Mouse (Mus musculus): ENCODE measurements around the gene Tmem59l. TPM values are rescaled to one million over a fixed set of nuclear protein-coding genes. Genes with fewer than 3 reads are reported as not detected.
A peak's percentile ranks its signal among the peaks of the same experiment; 100 is the strongest.

Tmem59l gene
- polyA plus RNA-seq (2012; ENCODE audit: insufficient read depth, insufficient read length, missing spikeins) = not detected in 2 replicates

- H3K4me3 ChIP-seq (ENCODE audit: insufficient read depth, low read length) = peak within 1 kb of the TSS; percentile 29; the same call in 1 of the 2 replicates
- H3K4me1 ChIP-seq (ENCODE audit: control insufficient read depth, insufficient read depth, low read length) = no peaks in the 10 kb centered on the region; the same call in 1 of the 2 replicates
- H3K27ac ChIP-seq (ENCODE audit: insufficient read depth, low read depth, low read length) = no peak within 1 kb of the TSS
- no peak for TF ChIP-seq CTCF (IDR thresholded peaks at IDR 0.05; ENCODE audit: low read depth, low read length)
- TF ChIP-seq POLR2A (IDR thresholded peaks at IDR 0.05; ENCODE audit: borderline replicate concordance, low read depth, low read length) = no peak
Measured at GRCm38 (mm10) chr8:70486941-70487520, at the start of gene Tmem59l. TSS of gene Tmem59l (minus strand) at chr8:70487358.

DNA sequence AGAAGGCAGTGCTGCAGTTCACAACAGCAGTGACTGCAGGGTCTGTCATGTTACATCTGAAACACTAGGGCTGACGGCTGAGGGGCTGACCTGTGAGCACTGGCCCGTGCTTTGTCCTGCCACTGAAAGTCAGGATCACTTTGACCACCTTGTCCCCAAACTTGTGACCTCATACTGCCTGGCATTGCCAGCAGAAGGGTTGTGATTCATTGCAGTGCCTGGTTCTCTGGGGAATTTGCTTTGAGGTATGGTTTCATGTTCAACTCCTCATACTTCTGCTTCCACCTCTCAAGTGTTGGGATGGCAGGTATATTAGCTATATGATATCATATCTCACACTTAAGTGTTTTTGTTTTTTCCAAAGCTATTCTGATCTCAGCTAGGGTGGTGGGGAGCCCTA is 48.5 kb upstream of the Tmem59l start:
- Histone ChIP-seq H3K4me3 (ENCODE audit: insufficient read depth, low read length) (no peak overlapping the region), H3K27ac (ENCODE audit: insufficient read depth, low read depth, low read length) (no peak overlapping the region), H3K4me1 (ENCODE audit: control insufficient read depth, insufficient read depth, low read length) (peaks cover 7% of the 10 kb centered on the region)
- TF ChIP-seq POLR2A (IDR thresholded peaks at IDR 0.05; ENCODE audit: borderline replicate concordance, low read depth, low read length) = no peak

DNA sequence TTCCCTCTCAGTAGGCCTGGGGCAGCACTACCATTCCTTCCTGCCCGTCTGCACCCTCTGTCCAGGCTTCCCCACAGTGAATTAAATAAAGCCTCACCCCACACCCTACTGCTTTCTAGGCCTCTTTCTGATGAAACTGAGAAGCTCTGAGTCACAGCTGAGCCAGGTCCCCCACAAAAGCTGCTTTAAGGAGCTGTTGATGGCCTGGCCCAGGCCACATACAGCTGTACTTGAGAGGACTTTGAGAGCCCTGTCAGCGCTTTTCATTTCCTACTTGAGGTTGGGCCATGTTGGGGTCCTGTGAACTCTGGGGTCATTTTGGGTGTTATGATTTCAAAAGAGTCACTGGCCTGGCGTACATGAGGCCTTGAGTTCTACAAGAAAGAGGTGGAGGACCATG is 48.1 kb upstream of the Tmem59l start:
- TF ChIP-seq POLR2A (IDR thresholded peaks at IDR 0.05; ENCODE audit: borderline replicate concordance, low read depth, low read length) (no peak), CTCF (IDR thresholded peaks at IDR 0.05; ENCODE audit: low read depth, low read length) (no peak)
- Histone ChIP-seq H3K4me3 (ENCODE audit: insufficient read depth, low read length) (no peak overlapping the region), H3K27ac (ENCODE audit: insufficient read depth, low read depth, low read length) (no peak overlapping the region), H3K4me1 (ENCODE audit: control insufficient read depth, insufficient read depth, low read length) (peaks cover 7% of the 10 kb centered on the region)

DNA sequence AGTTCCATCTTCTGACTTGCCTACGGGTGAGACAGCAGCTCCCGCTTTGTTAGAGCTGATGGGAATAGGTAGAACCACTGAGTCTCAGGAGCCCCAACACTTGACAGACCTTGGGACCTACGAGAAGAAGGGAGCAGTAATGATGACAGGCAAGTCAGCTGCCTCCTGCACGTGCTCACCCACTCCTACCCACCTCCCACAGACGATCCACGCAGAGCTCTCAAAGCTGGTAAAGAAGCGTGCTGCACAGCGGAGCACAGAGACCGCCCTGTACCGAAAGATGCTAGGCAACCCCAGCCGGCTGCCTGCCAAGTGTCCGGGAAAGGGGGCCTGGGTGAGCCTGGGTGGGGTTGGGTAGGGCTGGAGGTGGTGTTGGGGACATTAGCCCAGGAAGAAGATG is 47.1 kb upstream of the Tmem59l start:
- Histone ChIP-seq H3K4me1 (ENCODE audit: control insufficient read depth, insufficient read depth, low read length) (peaks cover 14% of the 10 kb centered on the region), H3K27ac (ENCODE audit: insufficient read depth, low read depth, low read length) (no peak overlapping the region), H3K4me3 (ENCODE audit: insufficient read depth, low read length) (no peak overlapping the region)
- TF ChIP-seq CTCF (IDR thresholded peaks at IDR 0.05; ENCODE audit: low read depth, low read length) (no peak), POLR2A (IDR thresholded peaks at IDR 0.05; ENCODE audit: borderline replicate concordance, low read depth, low read length) (no peak)

DNA sequence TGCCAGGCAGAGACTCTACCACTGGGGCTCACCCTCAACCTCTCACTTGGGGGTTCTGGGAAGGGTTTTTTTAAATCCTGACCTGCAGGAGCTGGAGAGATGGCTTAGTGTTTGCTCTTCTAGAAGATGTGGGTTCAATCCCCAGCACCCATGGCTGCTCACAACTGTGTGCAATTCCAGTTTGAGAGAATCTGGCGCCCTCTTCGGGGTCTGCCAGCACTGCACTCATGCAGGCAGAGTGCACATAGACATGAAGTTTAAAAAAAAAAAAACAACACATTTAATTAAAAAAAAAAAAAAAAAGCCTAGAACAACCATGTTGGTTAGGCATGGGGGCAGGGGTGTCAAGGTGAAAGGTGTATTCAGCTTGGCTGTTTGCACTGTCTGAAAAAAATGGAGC is 43.2 kb upstream of the Tmem59l start:
- no peak overlapping the region for H3K27ac ChIP-seq (ENCODE audit: insufficient read depth, low read depth, low read length)

GRCm38 (mm10) chr8:70529741-70530161 is 42.6 kb upstream of the Tmem59l start:
- no peak for TF ChIP-seq POLR2A (IDR thresholded peaks at IDR 0.05; ENCODE audit: borderline replicate concordance, low read depth, low read length)
- no peak for TF ChIP-seq CTCF (IDR thresholded peaks at IDR 0.05; ENCODE audit: low read depth, low read length)
- Histone ChIP-seq H3K4me1 (ENCODE audit: control insufficient read depth, insufficient read depth, low read length) (peaks cover 16% of the 10 kb centered on the region), H3K27ac (ENCODE audit: insufficient read depth, low read depth, low read length) (peak overlapping the region; percentile 40), H3K4me3 (ENCODE audit: insufficient read depth, low read length) (peak overlapping the region; percentile 73)

More for the DNA sequence above, 43.2 kb upstream of the Tmem59l start:
- TF ChIP-seq POLR2A (IDR thresholded peaks at IDR 0.05; ENCODE audit: borderline replicate concordance, low read depth, low read length) (no peak), CTCF (IDR thresholded peaks at IDR 0.05; ENCODE audit: low read depth, low read length) (no peak; the same call in 1 of the 2 replicates)
- Histone ChIP-seq H3K4me3 (ENCODE audit: insufficient read depth, low read length) (no peak overlapping the region), H3K4me1 (ENCODE audit: control insufficient read depth, insufficient read depth, low read length) (peaks cover 16% of the 10 kb centered on the region)

GRCm38 (mm10) chr8:70529299-70529698 is 42.1 kb upstream of the Tmem59l start:
- Histone ChIP-seq H3K27ac (ENCODE audit: insufficient read depth, low read depth, low read length) (peak overlapping the region; percentile 44), H3K4me1 (ENCODE audit: control insufficient read depth, insufficient read depth, low read length) (peaks cover 16% of the 10 kb centered on the region), H3K4me3 (ENCODE audit: insufficient read depth, low read length) (peak overlapping the region; percentile 73)
- TF ChIP-seq POLR2A (IDR thresholded peaks at IDR 0.05; ENCODE audit: borderline replicate concordance, low read depth, low read length) (no peak), CTCF (IDR thresholded peaks at IDR 0.05; ENCODE audit: low read depth, low read length) (no peak)

GRCm38 (mm10) chr8:70528182-70528797 is 41.1 kb upstream of the Tmem59l start:
- peak overlapping the region; percentile 73 for H3K4me3 ChIP-seq (ENCODE audit: insufficient read depth, low read length)
- peaks cover 21% of the 10 kb centered on the region for H3K4me1 ChIP-seq (ENCODE audit: control insufficient read depth, insufficient read depth, low read length)
- TF ChIP-seq CTCF (IDR thresholded peaks at IDR 0.05; ENCODE audit: low read depth, low read length) (no peak), POLR2A (IDR thresholded peaks at IDR 0.05; ENCODE audit: borderline replicate concordance, low read depth, low read length) (no peak)
- peak overlapping the region; percentile 52 for H3K27ac ChIP-seq (ENCODE audit: insufficient read depth, low read depth, low read length)

- Histone ChIP-seq H3K4me1 (ENCODE audit: control insufficient read depth, insufficient read depth, low read length) (peaks cover 23% of the 10 kb centered on the region), H3K4me3 (ENCODE audit: insufficient read depth, low read length) (peak within 1 kb of the TSS; percentile 73), H3K27ac (ENCODE audit: insufficient read depth, low read depth, low read length) (peak within 1 kb of the TSS; percentile 52)
- TF ChIP-seq CTCF (IDR thresholded peaks at IDR 0.05; ENCODE audit: low read depth, low read length) (no peak), POLR2A (IDR thresholded peaks at IDR 0.05; ENCODE audit: borderline replicate concordance, low read depth, low read length) (no peak)
Measured at GRCm38 (mm10) chr8:70527512-70528181, 40.5 kb upstream of the Tmem59l start, which contains the start of the genes Fkbp8 and Kxd1. TSS of gene Fkbp8 (plus strand) at chr8:70527724. TSS of gene Kxd1 (minus strand) at chr8:70527956.

DNA sequence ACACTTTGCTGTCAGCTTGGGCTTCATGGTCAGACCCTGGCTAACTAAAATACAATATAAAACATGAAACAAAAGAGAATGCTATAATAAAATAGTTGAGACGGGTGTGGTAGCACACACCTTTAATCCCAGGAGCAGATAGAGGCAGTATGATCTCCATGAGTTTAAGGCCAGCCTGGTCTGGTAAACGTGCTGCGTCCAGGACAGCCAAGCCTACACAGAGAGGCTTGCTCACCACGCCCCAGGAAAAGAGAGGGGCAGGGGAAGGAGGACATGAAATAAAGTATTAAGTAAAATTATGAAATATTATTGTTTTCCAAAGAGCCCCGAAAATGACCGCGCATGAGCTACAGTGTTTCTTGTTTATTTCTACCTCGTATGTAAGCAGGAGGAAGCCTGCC is 40.0 kb upstream of the Tmem59l start:
- Histone ChIP-seq H3K4me3 (ENCODE audit: insufficient read depth, low read length) (peak overlapping the region; percentile 73), H3K27ac (ENCODE audit: insufficient read depth, low read depth, low read length) (peak overlapping the region; percentile 20), H3K4me1 (ENCODE audit: control insufficient read depth, insufficient read depth, low read length) (peaks cover 23% of the 10 kb centered on the region)
- TF ChIP-seq CTCF (IDR thresholded peaks at IDR 0.05; ENCODE audit: low read depth, low read length) (no peak), POLR2A (IDR thresholded peaks at IDR 0.05; ENCODE audit: borderline replicate concordance, low read depth, low read length) (no peak)

All from bone marrow macrophage, adult 2 months (primary cell).